In genomic region chr8:68961981-68962380, GRCm38 (mm10) we compare ENCODE assay signal across 23 mouse cellular contexts.
"Had no signal": no experiment of that assay in that cellular context is flagged by ENCODE, and none has a peak within 500 bp of the region (broad histone marks: within the 10 kb centered on the region; RNA-seq: fewer than 3 reads in every experiment).

No protein-coding gene starts in this region.

- H3K4me2 ChIP-seq: heart, embryonic 12.5 days; hindbrain, embryonic 13.5 days; hindbrain, embryonic 15.5 days; limb, embryonic 12.5 days; liver, embryonic 11.5 days; liver, embryonic 13.5 days; liver, embryonic 15.5 days had no signal

- H3K27me3 ChIP-seq: heart, embryonic 12.5 days; hindbrain, embryonic 13.5 days; hindbrain, embryonic 15.5 days; limb, embryonic 12.5 days; liver, embryonic 13.5 days; liver, embryonic 15.5 days had no signal

- ATAC-seq: hindbrain, postnatal 0 days; intestine, embryonic 16.5 days; liver, postnatal 0 days had no signal

- H3K9me3 ChIP-seq: heart, embryonic 12.5 days; hindbrain, embryonic 13.5 days; hindbrain, embryonic 15.5 days; limb, embryonic 10.5 days; limb, embryonic 12.5 days; liver, embryonic 13.5 days; liver, embryonic 15.5 days had no signal

- H3K4me1 ChIP-seq: heart, embryonic 12.5 days; hindbrain, embryonic 13.5 days; hindbrain, embryonic 15.5 days; limb, embryonic 10.5 days; limb, embryonic 12.5 days; liver, embryonic 13.5 days; liver, embryonic 15.5 days had no signal

- DNase-seq: gastrocnemius, postnatal 14 days; gastrocnemius, postnatal 36 days; heart, adult 11 months; kidney, adult 11 months; kidney, adult 2 months; kidney, adult 9 months; kidney, postnatal 10 days; kidney, postnatal 25 days; kidney, postnatal 4 days; liver; liver, embryonic 13.5 days; liver, postnatal 0 days; lung, adult 2 months had no signal

- H3K27ac ChIP-seq: hindbrain, embryonic 13.5 days; hindbrain, embryonic 15.5 days; hindbrain, postnatal 0 days; layer of hippocampus, adult 2 months; limb, embryonic 10.5 days; limb, embryonic 12.5 days; liver, embryonic 13.5 days; liver, embryonic 15.5 days had no signal

- H3K4me3 ChIP-seq: heart, embryonic 12.5 days; hindbrain, embryonic 13.5 days; hindbrain, embryonic 15.5 days; layer of hippocampus, adult 2 months; limb, embryonic 10.5 days; limb, embryonic 12.5 days; liver, embryonic 13.5 days; liver, embryonic 15.5 days had no signal

- H3K9ac ChIP-seq: heart, embryonic 12.5 days; hindbrain, embryonic 13.5 days; hindbrain, embryonic 15.5 days; limb, embryonic 12.5 days; liver, embryonic 13.5 days; liver, embryonic 15.5 days; liver, postnatal 0 days had no signal

- H3K36me3 ChIP-seq: heart, embryonic 12.5 days; hindbrain, embryonic 13.5 days; hindbrain, embryonic 15.5 days; limb, embryonic 10.5 days; limb, embryonic 12.5 days; liver, embryonic 13.5 days; liver, embryonic 15.5 days had no signal
